Mouse (Mus musculus) B cell, adult (primary cell): Measurements from ENCODE around the gene Olfr1375. TPM values are rescaled to one million over a fixed set of nuclear protein-coding genes. Genes with fewer than 3 reads are reported as not detected.

Experiments
- total RNA-seq: library from RNA; stranded (reverse); gene quantifications from 4 replicates; pipeline ENCODE4 v1.2.4, GENCODE M21; 2023; ENCODE audit not compliant: inconsistent age

The Olfr1375 gene
- not detected in 4 replicates for total RNA-seq

DNA sequence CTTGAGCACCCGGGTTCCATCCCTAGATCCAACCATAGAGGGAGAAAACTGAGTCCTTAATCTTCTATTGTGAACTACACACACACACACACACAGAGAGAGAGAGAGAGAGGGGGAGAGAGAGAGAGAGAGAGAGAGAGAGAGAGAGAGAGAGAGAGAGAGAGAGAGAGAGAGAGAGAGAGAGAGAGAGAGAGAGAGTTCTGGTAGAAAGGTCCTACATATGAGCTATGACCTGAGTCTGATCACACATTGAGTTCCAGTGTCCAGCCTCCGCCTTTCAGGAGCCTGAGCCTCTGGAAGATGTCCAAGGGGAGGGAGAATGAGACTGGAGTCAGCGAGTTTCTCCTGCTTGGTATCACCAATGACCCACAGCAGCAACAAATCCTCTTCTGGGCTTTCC, at the start of gene Olfr1375:
Gene Olfr1375, plus strand, starts transcription at position 301 of the 400 bp plus-strand sequence.

GRCm38 (mm10) chr11:51003296-51003695, 44.6 kb upstream of the Olfr1375 start, which contains the start of gene Olfr51:
Gene Olfr51 (plus strand): TSS chr11:51003596.

GRCm38 (mm10) chr11:51013936-51014335, 34.0 kb upstream of the Olfr1375 start, which contains the start of gene Olfr54:
Gene Olfr54 (plus strand): TSS chr11:51014236.

GRCm38 (mm10) chr11:51059151-51059571, 11.3 kb downstream of the Olfr1375 start, which contains the start of gene Zfp354a:
Gene Zfp354a (plus strand): TSS chr11:51059257.

Other genes with a start within 250 kb of the Olfr1375 start
- 5.3 to 7.1 TPM (median 6.5 TPM) in 4 replicates for gene Zfp354c, start 220.4 kb upstream of the Olfr1375 start, total RNA-seq
- 0.39 to 0.51 TPM in 2 of 4 replicates, not detected in the others for gene Zfp879, start 206.6 kb upstream of the Olfr1375 start, total RNA-seq
- gene Grm6, start 197.4 kb upstream of the Olfr1375 start, total RNA-seq, result 37.0 to 44.4 TPM (median 40.0 TPM) in 4 replicates
- 0.45 to 0.69 TPM (median 0.48 TPM) in 3 of 4 replicates, not detected in the other for gene Zfp454, start 160.5 kb upstream of the Olfr1375 start, total RNA-seq
- gene Zfp2, start 131.9 kb upstream of the Olfr1375 start, total RNA-seq, result 2.4 to 3.2 TPM (median 2.7 TPM) in 4 replicates
- 0.39 to 0.84 TPM (median 0.64 TPM) in 3 of 4 replicates, not detected in the other for gene Zfp354b, start 116.5 kb upstream of the Olfr1375 start, total RNA-seq
- gene 4933414I15Rik, start 104.3 kb upstream of the Olfr1375 start, total RNA-seq, result not detected in 4 replicates
- gene Prop1, start 94.3 kb upstream of the Olfr1375 start, total RNA-seq, result not detected in 4 replicates
- not detected in 4 replicates for gene Olfr1378, start 81.6 kb upstream of the Olfr1375 start, total RNA-seq
- not detected in 4 replicates for gene Olfr1377, start 66.1 kb upstream of the Olfr1375 start, total RNA-seq
- not detected in 4 replicates for gene Olfr51, start 44.5 kb upstream of the Olfr1375 start, total RNA-seq
- not detected in 4 replicates for gene Olfr54, start 33.9 kb upstream of the Olfr1375 start, total RNA-seq
- gene Zfp354a, start 11.1 kb downstream of the Olfr1375 start, total RNA-seq, result not detected in 4 replicates
- gene Gm12569, start 172.4 kb downstream of the Olfr1375 start, total RNA-seq, result not detected in 4 replicates
- 297 to 344 TPM (median 325 TPM) in 4 replicates for gene Clk4, start 213.6 kb downstream of the Olfr1375 start, total RNA-seq
- not detected in 4 replicates for gene BC049762, start 214.9 kb downstream of the Olfr1375 start, total RNA-seq
- gene Col23a1, start 241.8 kb downstream of the Olfr1375 start, total RNA-seq, result 0.54 to 0.83 TPM (median 0.66 TPM) in 4 replicates